Mouse (Mus musculus) MEL (cell line): Measurements from ENCODE around the gene Clec16a. TPM values are rescaled to one million over a fixed set of nuclear protein-coding genes. Genes with fewer than 3 reads are reported as not detected.
A peak's percentile ranks its signal among the peaks of the same experiment; 100 is the strongest.

Experiments used
- DNase-seq: peaks from one replicate; pipeline ENCODE4 v3.0.0; 2011; ENCODE audit warnings: low read depth, low spot score
- H3K27ac ChIP-seq: 2 replicates; pipeline ENCODE4 v1.5.1; 2012; ENCODE audit warnings: low read depth, mild to moderate bottlenecking, control low read depth, low read length, moderate library complexity; ENCODE audit not compliant: control insufficient read depth
- H3K27me3 ChIP-seq, 2 experiments: fragments of 150-350 bp in 1 of 2; sonication (generic) in 1 of 2; 2 replicates each; pipeline ENCODE4 v1.6.1; 2012; ENCODE audit warnings: low read length in 2 of 2, mild to moderate bottlenecking in 2 of 2, improper control_type of control experiment in 1 of 2, moderate library complexity in 1 of 2; ENCODE audit not compliant: insufficient read depth in 2 of 2, control insufficient read depth in 1 of 2
- H3K36me3 ChIP-seq, 2 experiments: 2 replicates each; pipeline ENCODE4 v1.6.1; 2012 to 2014; ENCODE audit warnings: low read length in 2 of 2, improper control_type of control experiment in 1 of 2, inconsistent platforms in 1 of 2, mild to moderate bottlenecking in 1 of 2; ENCODE audit not compliant: insufficient read depth in 2 of 2, control insufficient read depth in 1 of 2
- H3K4me1 ChIP-seq, 2 experiments: fragments of 150-350 bp in 1 of 2; sonication (generic) in 1 of 2; 2 replicates each; pipeline ENCODE4 v1.6.1; 2012; ENCODE audit warnings: low read length in 2 of 2, improper control_type of control experiment in 1 of 2, mild to moderate bottlenecking in 1 of 2; ENCODE audit not compliant: insufficient read depth in 2 of 2, control insufficient read depth in 1 of 2
- H3K4me3 ChIP-seq, 2 experiments: fragments of 150-350 bp in 1 of 2; sonication (generic) in 1 of 2; 2 replicates each; pipeline ENCODE4 v1.5.1; 2012; ENCODE audit warnings: low read depth in 2 of 2, low read length in 2 of 2, mild to moderate bottlenecking in 2 of 2, moderate library complexity in 2 of 2, control low read depth in 1 of 2, improper control_type of control experiment in 1 of 2; ENCODE audit not compliant: control insufficient read depth in 1 of 2, insufficient read depth in 1 of 2
- H3K79me2 ChIP-seq: 2 replicates; pipeline ENCODE4 v1.6.1; 2012; ENCODE audit warnings: mild to moderate bottlenecking, low read length, moderate library complexity; ENCODE audit not compliant: control insufficient read depth, poor library complexity, insufficient read depth
- H3K9ac ChIP-seq: 2 replicates; pipeline ENCODE4 v1.6.1; 2012; ENCODE audit warnings: low read depth, mild to moderate bottlenecking, control low read depth, low read length, moderate library complexity; ENCODE audit not compliant: control insufficient read depth, poor library complexity, severe bottlenecking
- H3K9me3 ChIP-seq: fragments of 150-350 bp; sonication (generic); replicated peaks from 2 replicates; pipeline ENCODE4 v1.6.1; 2012; ENCODE audit warnings: mild to moderate bottlenecking, low read length, improper control_type of control experiment, moderate library complexity; ENCODE audit not compliant: insufficient read depth
- EP300 ChIP-seq, 2 experiments: IDR thresholded peaks; 2 replicates each; pipeline ENCODE4 v1.6.1; 2011; ENCODE audit warnings: improper control_type of control experiment in 2 of 2, low read length in 2 of 2, low read depth in 1 of 2, mild to moderate bottlenecking in 1 of 2
- ETS1 ChIP-seq: IDR thresholded peaks from 2 replicates; pipeline ENCODE4 v1.6.1; 2012; ENCODE audit warnings: low read depth, mild to moderate bottlenecking, inconsistent platforms, low read length, improper control_type of control experiment, moderate library complexity
- GATA1 ChIP-seq: IDR thresholded peaks from 2 replicates; pipeline ENCODE4 v1.6.1; 2011; ENCODE audit warnings: low read depth, low read length, improper control_type of control experiment
- HCFC1 ChIP-seq: IDR thresholded peaks from 2 replicates; pipeline ENCODE4 v1.6.1; 2012; ENCODE audit warnings: low read depth, mild to moderate bottlenecking, inconsistent platforms, low read length, improper control_type of control experiment, moderate library complexity
- KAT2A ChIP-seq: conservative IDR thresholded peaks from 2 replicates; pipeline ENCODE4 v1.6.1; 2012; ENCODE audit warnings: low read depth, low read length, improper control_type of control experiment, inconsistent platforms
- MAFK ChIP-seq: IDR thresholded peaks from 2 replicates; pipeline ENCODE4 v1.6.1; 2011; ENCODE audit warnings: low read depth, mild to moderate bottlenecking, low read length, improper control_type of control experiment, borderline replicate concordance
- MAX ChIP-seq: IDR thresholded peaks from 2 replicates; pipeline ENCODE4 v1.6.1; 2011; ENCODE audit warnings: low read length, improper control_type of control experiment
- MAZ ChIP-seq: IDR thresholded peaks from 2 replicates; pipeline ENCODE4 v1.6.1; 2012; ENCODE audit warnings: low read depth, mild to moderate bottlenecking, inconsistent platforms, low read length, improper control_type of control experiment
- MEF2A ChIP-seq: IDR thresholded peaks from 2 replicates; pipeline ENCODE4 v1.6.1; 2014; ENCODE audit warnings: low read depth, mild to moderate bottlenecking, inconsistent platforms, low read length, improper control_type of control experiment; ENCODE audit not compliant: poor library complexity, insufficient replicate concordance, severe bottlenecking; ENCODE audit errors: extremely low read depth
- MXI1 ChIP-seq: IDR thresholded peaks from 2 replicates; pipeline ENCODE4 v1.6.1; 2011; ENCODE audit warnings: mild to moderate bottlenecking, low read depth, low read length, improper control_type of control experiment
- NELFE ChIP-seq: IDR thresholded peaks from 2 replicates; pipeline ENCODE4 v1.6.1; 2011; ENCODE audit warnings: low read depth, low read length, improper control_type of control experiment
- NRF1 ChIP-seq: IDR thresholded peaks from 2 replicates; pipeline ENCODE4 v1.6.1; 2014; ENCODE audit warnings: low read depth, mild to moderate bottlenecking, inconsistent platforms, low read length, improper control_type of control experiment, moderate library complexity; ENCODE audit not compliant: poor library complexity, insufficient read depth, severe bottlenecking
- POLR2AphosphoS5 ChIP-seq: IDR thresholded peaks from 2 replicates; pipeline ENCODE4 v1.6.1; 2012; ENCODE audit warnings: low read depth, borderline replicate concordance, mild to moderate bottlenecking, inconsistent platforms, low read length, moderate library complexity, mixed read lengths
- SMC3 ChIP-seq: IDR thresholded peaks from 2 replicates; pipeline ENCODE4 v1.6.1; 2011; ENCODE audit warnings: low read depth, low read length, improper control_type of control experiment
- TAL1 ChIP-seq: IDR thresholded peaks from 2 replicates; pipeline ENCODE4 v1.6.1; 2012; ENCODE audit warnings: mild to moderate bottlenecking, inconsistent platforms, low read length, moderate library complexity, mixed read lengths
- UBTF ChIP-seq: IDR thresholded peaks from 2 replicates; pipeline ENCODE4 v1.6.1; 2012; ENCODE audit warnings: low read depth, mild to moderate bottlenecking, inconsistent platforms, low read length, improper control_type of control experiment, moderate library complexity, borderline replicate concordance; ENCODE audit not compliant: insufficient read depth
- USF1 ChIP-seq: IDR thresholded peaks from 2 replicates; pipeline ENCODE4 v1.6.1; 2014; ENCODE audit warnings: low read depth, mild to moderate bottlenecking, inconsistent platforms, low read length, improper control_type of control experiment, moderate library complexity
- USF2 ChIP-seq, 2 experiments: IDR thresholded peaks; 2 replicates each; pipeline ENCODE4 v1.6.1; 2011 to 2012; ENCODE audit warnings: improper control_type of control experiment in 2 of 2, low read length in 2 of 2, borderline replicate concordance in 1 of 2, inconsistent platforms in 1 of 2, low read depth in 1 of 2, mild to moderate bottlenecking in 1 of 2; ENCODE audit not compliant: insufficient read depth in 1 of 2
- ZC3H11A ChIP-seq: IDR thresholded peaks from 2 replicates; pipeline ENCODE4 v1.6.1; 2012; ENCODE audit warnings: low read depth, mild to moderate bottlenecking, inconsistent platforms, low read length, improper control_type of control experiment
- ZMIZ1 ChIP-seq: IDR thresholded peaks from 2 replicates; pipeline ENCODE4 v1.6.1; 2012; ENCODE audit warnings: low read depth, mild to moderate bottlenecking, inconsistent platforms, low read length, improper control_type of control experiment, moderate library complexity
- ZNF384 ChIP-seq: IDR thresholded peaks from 2 replicates; pipeline ENCODE4 v1.6.1; 2012; ENCODE audit warnings: low read depth, mild to moderate bottlenecking, inconsistent platforms, low read length, improper control_type of control experiment
- polyA plus RNA-seq, 2 experiments: library from polyadenylated mRNA; stranded (reverse) in 1 of 2; unstranded in 1 of 2; fragments of >175 nt in 1 of 2; fragments of >200 nt in 1 of 2; gene quantifications; 2 replicates each; pipeline versions ENCODE4 v1.2.1 to v1.2.4; 2012; ENCODE audit warnings: low replicate concordance in 2 of 2, low read depth in 1 of 2; ENCODE audit not compliant: insufficient read length in 2 of 2, insufficient read depth in 1 of 2, missing spikeins in 1 of 2
- total RNA-seq: library from RNA; depleted of rRNA; stranded (reverse); fragments of 300-350 nt; gene quantifications from 2 replicates; pipeline ENCODE4 v1.2.3, GENCODE M21; 2012

The Clec16a gene
- total and polyA plus RNA-seq, 3 experiments = 10.4 to 49.3 (median 22.1) TPM

DNA sequence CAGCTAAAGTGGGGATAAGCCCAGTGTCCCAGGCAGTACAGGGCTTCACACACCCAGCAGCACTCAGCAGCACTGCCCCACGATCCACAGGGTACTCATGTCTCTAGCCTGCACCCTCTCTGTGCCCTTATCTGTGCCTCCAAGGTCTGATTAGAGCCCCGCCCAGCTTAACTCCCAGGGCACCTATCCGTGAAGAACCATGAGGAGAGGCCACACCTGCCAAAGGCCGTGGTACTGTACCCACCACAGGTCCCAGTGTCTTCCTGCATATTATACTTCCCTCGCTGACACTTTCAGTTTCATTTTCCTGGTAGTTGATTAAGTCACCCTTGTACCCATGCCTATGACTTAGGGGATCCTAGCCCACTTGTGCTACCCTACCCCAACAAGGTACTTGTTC, 187.3 kb downstream of the Clec16a start:
- H3K36me3 ChIP-seq = peaks cover 0 to 8% of the 10 kb centered on the region in 2 experiments; a peak in 2 of 4 replicates
- no peak overlapping the region for H3K9ac ChIP-seq
- DNase-seq = peak; percentile 59
- no peaks in the 10 kb centered on the region for H3K79me2 ChIP-seq
- no peak for TF ChIP-seq MAZ
- no peak for TF ChIP-seq UBTF
- TF ChIP-seq MAFK = no peak
- TF ChIP-seq NRF1 = no peak
- TF ChIP-seq EP300 (IDR thresholded peaks at IDR 0.05; ENCODE audit: low read depth in 1 of 2, low read length in 2 of 2) = peak; percentile 28 to 30; a peak in 3 of 4 replicates
- peak; percentile 61 for TF ChIP-seq GATA1
- no peak for TF ChIP-seq MAX
- TF ChIP-seq ETS1 = peak; percentile 67
- H3K4me1 ChIP-seq = peaks cover 0 to 18% of the 10 kb centered on the region in 2 experiments; a peak in 3 of 4 replicates
- no peaks in the 10 kb centered on the region for H3K9me3 ChIP-seq
- H3K4me3 ChIP-seq = peak overlapping the region in 1 of 2 experiments; percentile 7; a peak in 2 of 4 replicates
- no peaks in the 10 kb centered on the region for H3K27me3 ChIP-seq
- H3K27ac ChIP-seq = no peak overlapping the region

DNA sequence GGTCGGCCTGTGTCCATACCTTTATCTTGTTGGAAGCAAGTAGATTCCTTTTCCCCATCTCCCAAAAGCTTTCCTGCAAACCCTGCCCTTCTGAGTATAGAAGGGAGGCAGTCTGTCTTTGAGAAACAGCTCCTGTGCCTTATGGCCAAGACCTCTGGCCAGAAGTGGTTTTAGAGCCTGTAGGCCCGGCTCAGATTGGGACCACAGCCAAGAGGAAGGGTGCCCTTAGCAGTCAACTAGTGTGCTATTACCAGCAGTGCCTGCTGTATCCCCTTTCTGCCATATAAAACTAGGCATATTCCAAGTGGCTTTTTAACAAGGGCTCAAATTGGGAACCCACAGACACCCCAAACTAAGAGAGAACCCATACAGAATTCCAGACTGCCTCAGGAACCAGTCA, 190.6 kb downstream of the Clec16a start:
- TF ChIP-seq ZC3H11A (no peak), ETS1 (no peak), MAFK (no peak), ZNF384 (no peak), ZMIZ1 (no peak), MXI1 (no peak), TAL1 (no peak), GATA1 (no peak), EP300 (IDR thresholded peaks at IDR 0.05; ENCODE audit: low read depth in 1 of 2, low read length in 2 of 2) (no peak), SMC3 (no peak), NRF1 (no peak), USF1 (no peak), NELFE (no peak), HCFC1 (no peak), MEF2A (no peak), POLR2AphosphoS5 (no peak), MAX (no peak), KAT2A (no peak), USF2 (IDR thresholded peaks at IDR 0.05; ENCODE audit: borderline replicate concordance in 1 of 2, insufficient read depth in 1 of 2, low read depth in 1 of 2, low read length in 2 of 2) (no peak)
- Histone ChIP-seq H3K4me3 (no peak overlapping the region), H3K36me3 (peaks cover 0 to 8% of the 10 kb centered on the region in 2 experiments; a peak in 2 of 4 replicates), H3K27ac (no peak overlapping the region), H3K4me1 (peaks cover 0 to 18% of the 10 kb centered on the region in 2 experiments; a peak in 3 of 4 replicates), H3K9ac (no peak overlapping the region), H3K9me3 (no peaks in the 10 kb centered on the region), H3K27me3 (no peaks in the 10 kb centered on the region), H3K79me2 (no peaks in the 10 kb centered on the region)
- DNase-seq = no peak
